Mouse (Mus musculus): Measurements from ENCODE around the gene Irf7.

- TF ChIP-seq MAFK (IDR thresholded peaks at IDR 0.05; ENCODE audit: insufficient read depth, low read depth, low read length) (no peak), ZNF384 (IDR thresholded peaks at IDR 0.05; ENCODE audit: low read depth, low read length) (no peak), HCFC1 (IDR thresholded peaks at IDR 0.05; ENCODE audit: borderline replicate concordance, insufficient read depth, low read length) (no peak), CHD2 (IDR thresholded peaks at IDR 0.05; ENCODE audit: low read depth, low read length) (no peak)
These were observed 906 bp downstream of the Irf7 start for GRCm38 (mm10) chr7:141265411-141265738.
